Mouse (Mus musculus) G1E (cell line): ENCODE measurements around the gene Aagab. TPM values are rescaled to one million over a fixed set of nuclear protein-coding genes. Genes with fewer than 3 reads are reported as not detected.

Experiments used
- ATAC-seq: 2 replicates; pipeline ENCODE4 v1.8.0; 2016; ENCODE audit warnings: mild to moderate bottlenecking; ENCODE audit not compliant: insufficient number of reproducible peaks, poor library complexity, low FRiP score, severe bottlenecking; ENCODE audit errors: extremely low read depth
- DNase-seq: peaks from one replicate; pipeline ENCODE4 v3.0.0; 2012; ENCODE audit warnings: low spot score
- H3K27me3 ChIP-seq: 2 replicates; pipeline ENCODE4 v1.6.1; 2012; ENCODE audit warnings: mild to moderate bottlenecking, low read length, inconsistent platforms; ENCODE audit not compliant: insufficient read depth
- H3K36me3 ChIP-seq: replicated peaks from 2 replicates; pipeline ENCODE3; 2012; ENCODE audit warnings: mild to moderate bottlenecking, inconsistent platforms
- H3K4me1 ChIP-seq: 2 replicates; pipeline ENCODE4 v1.6.1; 2012; ENCODE audit warnings: low read depth, low read length, inconsistent platforms, mixed read lengths; ENCODE audit not compliant: insufficient read depth
- H3K4me3 ChIP-seq: 2 replicates; pipeline ENCODE4 v1.5.1; 2012; ENCODE audit warnings: low read depth, mild to moderate bottlenecking, inconsistent platforms, low read length, moderate library complexity, mixed read lengths
- H3K9me3 ChIP-seq: replicated peaks from 2 replicates; pipeline ENCODE4 v1.6.1; 2012; ENCODE audit warnings: inconsistent platforms
- CTCF ChIP-seq: IDR thresholded peaks from 2 replicates; pipeline ENCODE4 v1.5.1; 2012; ENCODE audit warnings: low read depth, low read length, inconsistent platforms, mixed read lengths
- GATA1 ChIP-seq: IDR thresholded peaks from 2 replicates; pipeline ENCODE4 v1.6.1; 2012; ENCODE audit warnings: borderline replicate concordance, low read length, inconsistent platforms, mixed read lengths
- GATA2 ChIP-seq: IDR thresholded peaks from 2 replicates; pipeline ENCODE4 v1.6.1; 2012; ENCODE audit warnings: low read depth, low read length, inconsistent platforms, borderline replicate concordance
- POLR2AphosphoS5 ChIP-seq: IDR thresholded peaks from 2 replicates; pipeline ENCODE4 v1.6.1; 2012; ENCODE audit warnings: low read depth, low read length, inconsistent platforms; ENCODE audit not compliant: insufficient replicate concordance
- TAL1 ChIP-seq: conservative IDR thresholded peaks from 2 replicates; pipeline ENCODE4 v1.6.1; 2012; ENCODE audit warnings: low read depth, low read length, inconsistent platforms, mixed read lengths
- polyA plus RNA-seq: library from polyadenylated mRNA; stranded (reverse); fragments of >175 nt; gene quantifications from 2 replicates; pipeline ENCODE4 v1.2.3, GENCODE M21; 2012
- total RNA-seq, 2 experiments: library from RNA; stranded (forward) in 1 of 2; stranded (reverse) in 1 of 2; fragments of 200-1000 nt in 1 of 2; fragments of >200 nt in 1 of 2; fragmentation: Nextera tagmentation in 1 of 2; gene quantifications; 2 replicates each; pipeline ENCODE4 v1.2.3; 2014 to 2017

Aagab gene
- total and polyA plus RNA-seq, 3 experiments: 5.0 to 27.5 (median 16.9) TPM

DNA sequence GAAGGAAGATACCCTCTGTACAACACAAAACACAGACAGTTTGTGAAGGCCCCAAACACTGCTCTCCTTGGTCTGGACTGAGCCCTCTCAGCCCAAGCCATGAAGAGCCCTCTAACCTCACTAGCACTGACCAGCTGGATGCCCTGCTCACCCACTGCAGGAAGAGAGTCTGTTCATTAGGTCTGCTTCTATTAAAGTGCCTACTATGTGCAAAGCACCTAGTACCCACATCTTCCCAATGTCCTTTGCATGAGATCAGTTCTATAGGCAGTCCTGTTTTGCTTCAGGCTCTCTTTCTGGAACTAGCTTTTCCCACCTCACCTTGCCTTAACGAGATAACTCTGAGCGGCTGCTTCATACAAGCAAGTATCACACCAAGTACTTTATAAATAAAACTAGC, 80.5 kb downstream of the Aagab start:
- Histone ChIP-seq H3K27me3 (peaks cover 13% of the 10 kb centered on the region), H3K4me1 (no peaks in the 10 kb centered on the region)

GRCm38 (mm10) chr9:63684277-63684676, 81.8 kb downstream of the Aagab start:
- no peaks in the 10 kb centered on the region for H3K36me3 ChIP-seq
- no peak for DNase-seq
- H3K4me1 ChIP-seq: no peaks in the 10 kb centered on the region
- no peak overlapping the region for H3K4me3 ChIP-seq
- TF ChIP-seq CTCF (no peak), GATA1 (no peak), POLR2AphosphoS5 (no peak), TAL1 (no peak), GATA2 (no peak)
- no peaks in the 10 kb centered on the region for H3K9me3 ChIP-seq
- peaks cover 14% of the 10 kb centered on the region for H3K27me3 ChIP-seq
- no peak for ATAC-seq

More for the DNA sequence above, 80.5 kb downstream of the Aagab start:
- Histone ChIP-seq H3K36me3 (no peaks in the 10 kb centered on the region), H3K4me3 (no peak overlapping the region), H3K9me3 (no peaks in the 10 kb centered on the region)
- no peak for ATAC-seq
- no peak for TF ChIP-seq POLR2AphosphoS5
- TF ChIP-seq GATA1: no peak
- no peak for DNase-seq

- ATAC-seq: no peak
- Histone ChIP-seq H3K4me1 (no peaks in the 10 kb centered on the region), H3K9me3 (no peaks in the 10 kb centered on the region), H3K27me3 (peaks cover 14% of the 10 kb centered on the region), H3K4me3 (no peak overlapping the region), H3K36me3 (no peaks in the 10 kb centered on the region)
- DNase-seq: no peak
- TF ChIP-seq GATA2: no peak
- no peak for TF ChIP-seq TAL1
- no peak for TF ChIP-seq POLR2AphosphoS5
- no peak for TF ChIP-seq CTCF
- TF ChIP-seq GATA1: no peak
Observed at GRCm38 (mm10) chr9:63685352-63685751, 82.9 kb downstream of the Aagab start.

DNA sequence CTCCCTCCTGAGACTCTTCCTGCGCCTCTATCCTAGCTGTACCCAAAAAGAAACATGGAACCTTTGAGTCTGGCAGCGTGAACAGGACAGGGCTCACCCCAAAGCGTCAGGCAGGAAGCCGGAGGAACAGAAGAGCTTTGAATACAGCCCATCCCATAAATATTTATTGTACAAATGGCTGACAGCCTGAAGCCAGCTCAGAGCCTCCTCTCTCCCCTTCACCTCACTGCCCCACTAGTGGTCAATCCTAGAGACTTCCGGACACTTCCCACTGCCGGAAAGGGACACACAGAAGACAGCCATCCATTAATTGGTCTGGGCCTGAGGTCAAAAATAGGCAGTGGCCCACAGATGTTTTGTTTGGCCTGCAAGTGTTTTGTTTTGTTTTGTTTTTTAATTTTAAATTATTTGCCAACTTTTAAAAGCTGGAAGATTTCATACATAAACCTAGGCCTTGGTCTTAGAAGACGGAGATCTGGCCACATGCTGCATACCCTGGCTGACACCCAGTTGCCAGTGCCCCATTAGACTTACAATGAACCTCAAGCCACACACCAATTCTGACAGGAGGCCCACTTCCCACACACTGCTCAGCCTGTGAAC, 85.1 kb downstream of the Aagab start:
- Histone ChIP-seq H3K27me3 (peaks cover 6% of the 10 kb centered on the region), H3K4me3 (no peak overlapping the region), H3K9me3 (no peaks in the 10 kb centered on the region), H3K4me1 (no peaks in the 10 kb centered on the region), H3K36me3 (no peaks in the 10 kb centered on the region)
- no peak for ATAC-seq
- no peak for DNase-seq
- TF ChIP-seq GATA2 (no peak), TAL1 (no peak), CTCF (no peak), GATA1 (no peak), POLR2AphosphoS5 (no peak)

- no peak for TF ChIP-seq GATA2
- TF ChIP-seq CTCF: no peak
- no peak for TF ChIP-seq GATA1
- TF ChIP-seq POLR2AphosphoS5: no peak
- no peak for TF ChIP-seq TAL1
- Histone ChIP-seq H3K27me3 (peaks cover 5% of the 10 kb centered on the region; the same call in 1 of the 2 replicates), H3K36me3 (no peaks in the 10 kb centered on the region), H3K4me3 (no peak overlapping the region), H3K4me1 (no peaks in the 10 kb centered on the region), H3K9me3 (no peaks in the 10 kb centered on the region)
- ATAC-seq (no peak), DNase-seq (no peak)
Observed at GRCm38 (mm10) chr9:63690511-63690910, 88.1 kb downstream of the Aagab start.

- no peak for ATAC-seq
- Histone ChIP-seq H3K4me3 (no peak overlapping the region), H3K4me1 (no peaks in the 10 kb centered on the region), H3K27me3 (0 out of 2 replicates have a peak, but pooled peaks cover 5% of the 10 kb centered on the region), H3K9me3 (no peaks in the 10 kb centered on the region), H3K36me3 (no peaks in the 10 kb centered on the region)
- no peak for DNase-seq
- no peak for TF ChIP-seq GATA2
- TF ChIP-seq TAL1: no peak
- no peak for TF ChIP-seq POLR2AphosphoS5
- TF ChIP-seq CTCF: no peak
- no peak for TF ChIP-seq GATA1
Observed at GRCm38 (mm10) chr9:63691960-63692359, 89.5 kb downstream of the Aagab start.

Other genes with a start within 250 kb of the Aagab start
- 27.5 and 32.4 TPM in 2 replicates for gene Map2k5, start 224.8 kb upstream of the Aagab start, total RNA-seq (2014; fragmentation: Nextera tagmentation)
- 17.9 and 18.0 TPM in 2 replicates for gene Map2k5, start 224.8 kb upstream of the Aagab start, total RNA-seq (2017)
- 31.8 and 42.9 TPM in 2 replicates for gene Map2k5, start 224.8 kb upstream of the Aagab start, polyA plus RNA-seq
- 19.6 and 26.6 TPM in 2 replicates for gene 2300009A05Rik, start 203.4 kb upstream of the Aagab start, total RNA-seq (2014; fragmentation: Nextera tagmentation)
- gene 2300009A05Rik, start 203.4 kb upstream of the Aagab start, total RNA-seq (2017): 11.0 and 16.0 TPM in 2 replicates
- gene 2300009A05Rik, start 203.4 kb upstream of the Aagab start, polyA plus RNA-seq: 57.7 and 70.7 TPM in 2 replicates
- not detected in 2 replicates for gene Iqch, start 167 bp upstream of the Aagab start, total RNA-seq (2014; fragmentation: Nextera tagmentation)
- gene Iqch, start 167 bp upstream of the Aagab start, total RNA-seq (2017): 0.06 and 0.22 TPM in 2 replicates
- gene Iqch, start 167 bp upstream of the Aagab start, polyA plus RNA-seq: not detected in 2 replicates
- gene Smad3, start 155.3 kb downstream of the Aagab start, total RNA-seq (2014; fragmentation: Nextera tagmentation): 1.2 and 2.2 TPM in 2 replicates
- gene Smad3, start 155.3 kb downstream of the Aagab start, total RNA-seq (2017): 3.2 and 4.8 TPM in 2 replicates
- gene Smad3, start 155.3 kb downstream of the Aagab start, polyA plus RNA-seq: 0.69 and 0.87 TPM in 2 replicates